Mouse (Mus musculus) lung, embryonic 15.5 days (tissue): ENCODE measurements at regions not wholly inside any gene's neighbourhood (a gene's known extent, or its start where the extent isn't known, plus 50 kb on each side); places are given as distances from the start of the nearest gene placed in this dataset.

Experiments
- ATAC-seq: fragments of 200-750 bp; cut with Nextera tagmentation; 2 replicates; pipeline ENCODE4 v1.8.0; 2017; ENCODE audit warnings: moderate number of reproducible peaks, borderline replicate concordance; ENCODE audit not compliant: low FRiP score, low TSS enrichment; ENCODE audit errors: extremely low read depth
- H3K27ac ChIP-seq: fragments of 300-500 bp; sonication (generic); 2 replicates; pipeline ENCODE4 v1.5.1; 2015; ENCODE audit warnings: moderate library complexity, mild to moderate bottlenecking, inconsistent platforms
- H3K27me3 ChIP-seq: fragments of 300-500 bp; sonication (generic); 2 replicates; pipeline ENCODE4 v1.6.1; 2015; ENCODE audit warnings: inconsistent platforms
- H3K36me3 ChIP-seq: fragments of 300-500 bp; sonication (generic); 2 replicates; pipeline ENCODE4 v1.6.1; 2015; ENCODE audit warnings: inconsistent platforms
- H3K4me1 ChIP-seq: fragments of 300-500 bp; sonication (generic); 2 replicates; pipeline ENCODE4 v1.6.1; 2015; ENCODE audit warnings: inconsistent platforms
- H3K4me2 ChIP-seq: fragments of 300-500 bp; sonication (generic); 2 replicates; pipeline ENCODE4 v1.6.1; 2015; ENCODE audit warnings: inconsistent platforms, mild to moderate bottlenecking, moderate library complexity
- H3K4me3 ChIP-seq: fragments of 300-500 bp; sonication (generic); 2 replicates; pipeline ENCODE4 v1.5.1; 2015; ENCODE audit warnings: mild to moderate bottlenecking, inconsistent platforms
- H3K9ac ChIP-seq: fragments of 300-500 bp; sonication (generic); 2 replicates; pipeline ENCODE4 v1.6.1; 2015; ENCODE audit warnings: inconsistent platforms
- H3K9me3 ChIP-seq: fragments of 300-500 bp; sonication (generic); 2 replicates; pipeline ENCODE4 v1.6.1; 2016; ENCODE audit warnings: inconsistent platforms
- WGBS: fragments of 180-500 bp; shearing (Covaris S2); methylation state at CpG from one replicate; pipeline ENCODE4 v1.1.7; 2015; 5-methylcytosine and 5-hydroxymethylcytosine counted together

DNA sequence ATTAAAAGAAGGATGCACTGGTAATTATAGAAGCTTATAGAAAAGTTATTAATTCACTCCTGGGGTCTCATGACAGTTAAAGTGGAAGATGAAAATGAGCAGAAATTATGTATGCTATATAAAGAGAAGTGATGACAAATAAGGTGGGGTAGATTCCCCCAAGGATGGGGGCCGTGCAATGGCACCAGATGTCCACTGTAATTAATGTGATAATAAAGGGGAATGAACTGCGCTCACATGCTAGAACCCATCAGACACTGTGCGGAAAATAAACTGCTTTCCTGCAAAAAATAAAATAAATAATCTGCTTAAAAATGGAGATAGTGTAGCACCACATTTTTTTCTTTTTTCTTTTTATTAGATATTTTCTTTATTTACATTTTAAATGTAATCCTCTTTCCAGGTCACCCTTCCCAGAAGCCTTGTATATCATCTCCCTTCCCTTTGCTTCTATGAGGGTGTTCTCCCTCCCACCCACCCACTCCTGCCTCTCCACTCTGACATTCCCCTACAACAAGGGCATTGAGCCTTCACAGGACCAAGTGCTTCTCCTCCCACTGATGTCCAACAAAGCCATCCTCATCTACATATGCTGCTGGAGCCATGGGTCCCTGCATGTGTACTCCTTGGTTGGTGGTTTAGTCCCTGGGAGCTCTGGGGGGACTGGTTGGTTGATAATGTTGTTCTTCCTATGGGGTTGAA lies 934.0 kb upstream of the Pcdh20 start:
- H3K27ac ChIP-seq, result no peak overlapping the region
- H3K4me3 ChIP-seq, result no peak overlapping the region
- no peaks in the 10 kb centered on the region for H3K36me3 ChIP-seq
- no peak overlapping the region for H3K9ac ChIP-seq
- H3K4me1 ChIP-seq, result no peaks in the 10 kb centered on the region
- no peak overlapping the region for H3K4me2 ChIP-seq
- no peaks in the 10 kb centered on the region for H3K27me3 ChIP-seq
- 71% methylated on average over 3 of the region's 3 CpGs for WGBS
- no peaks in the 10 kb centered on the region for H3K9me3 ChIP-seq
- no peak for ATAC-seq

DNA sequence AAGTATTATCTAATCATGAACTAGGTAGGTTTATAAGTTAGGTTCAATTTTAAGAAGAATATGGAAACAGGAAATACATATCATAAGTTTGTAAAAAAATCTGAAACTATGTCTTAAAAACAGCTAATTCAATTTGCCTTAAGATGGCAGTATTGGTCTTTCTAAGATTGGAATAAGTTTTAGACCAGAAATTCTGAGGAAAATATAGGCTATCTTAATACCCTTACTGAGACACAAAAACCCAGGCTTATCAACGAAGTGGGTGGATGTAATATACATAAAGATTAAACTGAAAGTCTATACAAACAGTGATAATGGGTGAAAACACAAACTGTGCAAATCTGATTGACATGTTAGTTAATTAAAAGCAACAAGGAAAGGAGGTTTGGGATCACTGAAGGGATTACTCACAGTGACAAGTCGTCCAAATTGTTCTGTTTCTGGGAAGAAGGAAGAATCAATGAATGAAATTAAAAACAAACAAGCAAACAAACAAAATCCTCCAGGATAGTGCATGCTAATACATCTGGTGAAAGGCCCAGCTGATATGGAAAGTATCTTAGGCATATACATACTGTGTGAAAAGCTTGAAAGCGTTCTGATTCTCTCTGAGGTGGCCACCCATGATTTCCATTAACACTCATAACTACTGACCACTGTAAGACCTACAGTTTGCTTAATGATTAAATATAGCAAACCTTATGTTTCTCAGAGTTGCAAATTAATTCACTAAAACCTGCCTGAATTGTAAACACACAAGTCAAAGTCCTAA lies 931.6 kb upstream of the Pcdh20 start:
- H3K9ac ChIP-seq, result no peak overlapping the region
- no peak overlapping the region for H3K27ac ChIP-seq
- H3K4me1 ChIP-seq, result no peaks in the 10 kb centered on the region
- no peak for ATAC-seq
- no peaks in the 10 kb centered on the region for H3K9me3 ChIP-seq
- H3K27me3 ChIP-seq, result no peaks in the 10 kb centered on the region
- no peak overlapping the region for H3K4me3 ChIP-seq
- H3K4me2 ChIP-seq, result no peak overlapping the region
- WGBS, result 37% methylated on average over 3 of the region's 3 CpGs
- no peaks in the 10 kb centered on the region for H3K36me3 ChIP-seq

DNA sequence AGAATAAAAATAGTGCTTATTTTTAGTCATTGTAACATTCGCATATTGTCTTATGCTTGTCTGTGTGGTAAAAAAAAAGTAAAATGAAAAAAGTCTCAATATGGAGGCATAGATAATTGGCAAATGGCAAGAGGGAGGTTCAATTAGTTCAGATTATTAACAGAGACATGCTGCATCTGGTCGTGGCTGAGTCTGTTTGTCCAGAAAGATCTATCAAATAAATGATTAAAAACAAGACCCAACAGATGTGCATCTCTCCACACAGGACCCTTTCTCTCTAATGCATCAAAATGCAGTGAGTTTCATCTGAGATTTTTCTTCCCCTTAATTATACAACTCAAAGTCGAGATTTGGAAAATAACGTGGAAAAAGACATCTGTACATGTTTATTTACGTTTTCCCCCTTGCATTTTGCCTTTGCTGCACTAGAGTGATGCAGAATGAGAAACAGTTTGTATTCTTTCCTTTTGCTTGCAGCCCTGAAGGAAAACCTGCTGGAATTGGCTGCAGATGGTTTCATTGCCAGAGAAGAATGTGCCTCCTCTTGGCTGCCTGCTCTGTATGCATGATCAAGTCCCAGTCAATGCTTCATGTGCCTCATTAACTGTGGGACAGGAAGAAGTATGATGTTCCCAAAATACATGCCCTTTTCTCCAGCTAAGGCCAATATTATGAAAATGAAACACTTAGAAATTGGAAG lies 886.0 kb upstream of the Pcdh20 start:
- peak; percentile 86; the same call in 1 of the 2 replicates for ATAC-seq
- no peak overlapping the region for H3K9ac ChIP-seq

DNA sequence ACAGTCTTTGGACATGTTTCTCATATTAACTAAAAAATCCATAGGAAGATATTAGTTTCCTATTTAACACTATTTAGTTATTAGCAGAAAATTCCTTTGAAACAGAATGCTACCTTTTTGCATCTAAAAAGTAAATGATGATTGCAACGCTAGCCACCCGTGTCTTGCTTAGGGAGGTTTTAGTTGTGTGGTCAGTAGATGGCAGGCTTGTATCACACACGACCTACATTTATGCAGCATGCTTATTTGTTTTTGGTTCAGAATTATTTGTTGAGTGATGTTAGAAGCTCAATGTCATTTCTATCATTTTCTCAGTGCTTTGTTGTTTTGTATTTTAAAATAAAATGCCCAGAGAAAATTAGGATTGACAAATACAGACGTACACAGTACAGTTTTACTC lies 876.8 kb upstream of the Pcdh20 start:
- Histone ChIP-seq H3K9me3 (no peaks in the 10 kb centered on the region), H3K4me1 (no peaks in the 10 kb centered on the region), H3K4me3 (no peak overlapping the region), H3K27me3 (no peaks in the 10 kb centered on the region), H3K36me3 (no peaks in the 10 kb centered on the region), H3K4me2 (no peak overlapping the region), H3K27ac (no peak overlapping the region), H3K9ac (no peak overlapping the region)
- WGBS, result 34% methylated on average over 4 of the region's 4 CpGs
- ATAC-seq, result no peak

More for the DNA sequence above, 886.0 kb upstream of the Pcdh20 start:
- Histone ChIP-seq H3K4me1 (no peaks in the 10 kb centered on the region), H3K4me3 (no peak overlapping the region), H3K27me3 (no peaks in the 10 kb centered on the region), H3K9me3 (no peaks in the 10 kb centered on the region), H3K27ac (no peak overlapping the region; the same call in 1 of the 2 replicates), H3K4me2 (no peak overlapping the region), H3K36me3 (no peaks in the 10 kb centered on the region)
- 35% methylated on average over 5 of the region's 5 CpGs for WGBS

DNA sequence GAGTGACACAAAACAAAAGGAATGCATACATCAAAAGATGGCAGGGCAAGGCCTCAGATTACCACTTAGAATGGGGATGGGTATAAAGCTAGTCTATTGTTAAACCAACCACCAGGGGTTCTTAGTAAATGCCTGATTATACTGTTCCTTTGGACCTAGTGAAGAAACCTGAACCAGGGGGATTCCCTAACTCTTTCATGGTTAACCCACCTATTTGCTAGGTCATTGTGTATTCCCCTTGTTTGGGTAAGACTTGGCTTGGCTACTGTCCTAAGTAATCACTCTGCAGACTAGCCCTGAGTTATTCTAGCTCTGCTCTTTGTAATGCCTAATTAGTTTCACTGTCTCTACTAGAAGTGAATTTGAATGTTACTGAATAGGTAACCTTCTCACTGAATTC lies 853.9 kb upstream of the Pcdh20 start:
- Histone ChIP-seq H3K36me3 (no peaks in the 10 kb centered on the region), H3K27ac (no peak overlapping the region), H3K27me3 (no peaks in the 10 kb centered on the region), H3K4me1 (no peaks in the 10 kb centered on the region), H3K4me3 (no peak overlapping the region), H3K4me2 (no peak overlapping the region), H3K9ac (no peak overlapping the region), H3K9me3 (no peaks in the 10 kb centered on the region)
- no peak for ATAC-seq

DNA sequence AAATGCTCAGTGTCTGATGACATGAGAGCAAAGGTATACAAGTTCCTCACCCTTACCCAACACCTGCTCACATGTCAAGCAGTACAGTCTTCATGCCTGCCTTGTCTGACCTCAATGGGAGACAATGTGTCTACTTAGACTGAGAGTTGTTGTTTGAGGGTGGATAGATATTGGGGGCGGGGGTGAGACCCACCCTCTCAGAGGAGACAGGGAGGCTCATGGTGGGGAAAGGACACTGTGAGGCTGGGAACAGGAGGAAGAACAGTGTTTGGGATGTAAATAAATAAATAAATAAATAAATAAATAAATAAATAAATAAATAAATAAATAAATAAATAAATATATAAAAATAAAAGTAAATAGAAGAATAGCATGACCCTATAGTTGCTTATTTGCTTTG lies 837.3 kb upstream of the Pcdh20 start:
- Histone ChIP-seq H3K4me3 (no peak overlapping the region), H3K4me1 (no peaks in the 10 kb centered on the region), H3K9me3 (no peaks in the 10 kb centered on the region), H3K27ac (no peak overlapping the region), H3K36me3 (no peaks in the 10 kb centered on the region), H3K9ac (no peak overlapping the region), H3K4me2 (no peak overlapping the region), H3K27me3 (no peaks in the 10 kb centered on the region)
- WGBS, result 68% methylated on average over 1 of the region's 1 CpGs
- ATAC-seq, result no peak
